Mouse (Mus musculus) myocyte (in vitro differentiated cells): ENCODE results near the gene Ngdn.

ENCODE experiments used
- E2F4 ChIP-seq: IDR thresholded peaks from one replicate; pipeline ENCODE4 v1.6.1; 2011; ENCODE audit warnings: mild to moderate bottlenecking, control low read depth, moderate library complexity; ENCODE audit not compliant: insufficient read depth
- MYOD1 ChIP-seq, 3 experiments: IDR thresholded peaks; one replicate each; pipeline ENCODE4 v1.6.1; 2011; ENCODE audit warnings: control low read depth in 2 of 3, low read depth in 2 of 3, mild to moderate bottlenecking in 2 of 3, moderate library complexity in 1 of 3; ENCODE audit not compliant: insufficient read length in 2 of 3, control insufficient read depth in 1 of 3
- POLR2A ChIP-seq: IDR thresholded peaks from one replicate; pipeline ENCODE4 v1.6.1; 2011; ENCODE audit warnings: low read depth, mild to moderate bottlenecking, control low read depth, moderate library complexity; ENCODE audit not compliant: insufficient read length
- POLR2AphosphoS2 ChIP-seq: IDR thresholded peaks from one replicate; pipeline ENCODE4 v1.6.1; 2011; ENCODE audit warnings: low read depth, control low read depth; ENCODE audit not compliant: insufficient read length
- TCF12 ChIP-seq: IDR thresholded peaks from one replicate; pipeline ENCODE4 v1.6.1; 2011; ENCODE audit warnings: mild to moderate bottlenecking, control low read depth; ENCODE audit not compliant: poor library complexity, insufficient read depth, severe bottlenecking
- USF1 ChIP-seq: IDR thresholded peaks from one replicate; pipeline ENCODE4 v1.6.1; 2011; ENCODE audit warnings: low read depth, mild to moderate bottlenecking, control low read depth, moderate library complexity

- TF ChIP-seq TCF12 (no peak), POLR2A (no peak), USF1 (no peak), POLR2AphosphoS2 (no peak), MYOD1 (IDR thresholded peaks at IDR 0.05; ENCODE audit: control insufficient read depth in 1 of 3, insufficient read length in 2 of 3, low read depth in 2 of 3) (no peak), E2F4 (no peak)
These were observed 26.4 kb upstream of the Ngdn start for GRCm38 (mm10) chr14:54988882-54989281.
